Mouse (Mus musculus) heart, embryonic 11.5 days (tissue): ENCODE results near the gene Aspdh. TPM values are rescaled to one million over a fixed set of nuclear protein-coding genes. Genes with fewer than 3 reads are reported as not detected.

Experiments
- ATAC-seq: fragments of 200-750 bp; cut with Nextera tagmentation; replicated peaks from 2 replicates; pipeline ENCODE4 v1.8.0; 2017; ENCODE audit warnings: moderate library complexity; ENCODE audit not compliant: insufficient number of reproducible peaks, low FRiP score, low TSS enrichment
- H3K27ac ChIP-seq: fragments of 300-500 bp; sonication (generic); 2 replicates; pipeline ENCODE4 v1.5.1; 2014; ENCODE audit warnings: mild to moderate bottlenecking, low read depth, low read length
- H3K27me3 ChIP-seq: fragments of 300-500 bp; sonication (generic); 2 replicates; pipeline ENCODE4 v1.6.1; 2014; ENCODE audit warnings: mild to moderate bottlenecking, low read length, mixed read lengths; ENCODE audit not compliant: control insufficient read depth, insufficient read depth
- H3K36me3 ChIP-seq: fragments of 300-500 bp; sonication (generic); 2 replicates; pipeline ENCODE4 v1.6.1; 2014; ENCODE audit warnings: mild to moderate bottlenecking, low read length, moderate library complexity, mixed read lengths; ENCODE audit not compliant: control insufficient read depth, insufficient read depth
- H3K4me1 ChIP-seq: fragments of 300-500 bp; sonication (generic); 2 replicates; pipeline ENCODE4 v1.6.1; 2014; ENCODE audit warnings: low read length; ENCODE audit not compliant: control insufficient read depth, insufficient read depth
- H3K4me2 ChIP-seq: fragments of 300-500 bp; sonication (generic); 2 replicates; pipeline ENCODE4 v1.6.1; 2014; ENCODE audit warnings: mild to moderate bottlenecking, moderate library complexity
- H3K4me3 ChIP-seq: fragments of 300-500 bp; sonication (generic); 2 replicates; pipeline ENCODE4 v1.5.1; 2014; ENCODE audit warnings: low read depth, low read length
- H3K9ac ChIP-seq: fragments of 300-500 bp; sonication (generic); 2 replicates; pipeline ENCODE4 v1.6.1; 2014; ENCODE audit warnings: mild to moderate bottlenecking, low read depth, low read length, moderate library complexity
- H3K9me3 ChIP-seq: fragments of 300-500 bp; sonication (generic); replicated peaks from 2 replicates; pipeline ENCODE4 v1.6.1; 2016; ENCODE audit warnings: low read length; ENCODE audit not compliant: control insufficient read depth
- WGBS: fragments of 180-500 bp; shearing (Covaris S2); extraction: QIAGEN DNeasy Blood & Tissue Kit; methylation state at CpG from one replicate; pipeline ENCODE4 v1.1.7; 2014; ENCODE audit not compliant: insufficient replicate concordance; 5-methylcytosine and 5-hydroxymethylcytosine counted together
- polyA plus RNA-seq: library from polyadenylated mRNA; unstranded; fragments of >200 nt; fragmentation: Nextera tagmentation; extraction: Ambion mirVana; gene quantifications from 2 replicates; pipeline ENCODE4 v1.2.1, GENCODE M21; 2014

The Aspdh gene
- polyA plus RNA-seq, 1 experiment from 2014 or later: 1.5 TPM

- Histone ChIP-seq H3K9me3 (no peaks in the 10 kb centered on the region), H3K36me3 (no peaks in the 10 kb centered on the region), H3K4me1 (peaks cover 59% of the 10 kb centered on the region), H3K9ac (peak overlapping the region; percentile 39; the same call in 1 of the 2 replicates), H3K27ac (peak overlapping the region; percentile 41; the same call in 1 of the 2 replicates), H3K4me3 (no peak overlapping the region), H3K4me2 (peak overlapping the region; percentile 7; the same call in 1 of the 2 replicates), H3K27me3 (peaks cover 26% of the 10 kb centered on the region)
- no peak for ATAC-seq
- WGBS: 82% methylated on average over 16 of the region's 16 CpGs
These were observed 1.7 kb downstream of the Aspdh start for GRCm38 (mm10) chr7:44466888-44467311.

GRCm38 (mm10) chr7:44467811-44468411, 2.7 kb downstream of the Aspdh start, which contains the start of gene Josd2:
TSS of gene Josd2 (plus strand) at chr7:44467980.
- peak; percentile 78 for ATAC-seq
- H3K27ac ChIP-seq: peak within 1 kb of the TSS; percentile 100
- H3K4me3 ChIP-seq: peak within 1 kb of the TSS; percentile 55
- no peaks in the 10 kb centered on the region for H3K36me3 ChIP-seq
- H3K27me3 ChIP-seq: peaks cover 16% of the 10 kb centered on the region
- peak within 1 kb of the TSS; percentile 73 for H3K9ac ChIP-seq
- under 1% methylated on average over 42 of the region's 42 CpGs for WGBS
- H3K9me3 ChIP-seq: no peaks in the 10 kb centered on the region
- peak within 1 kb of the TSS; percentile 84 for H3K4me2 ChIP-seq
- H3K4me1 ChIP-seq: peaks cover 61% of the 10 kb centered on the region

GRCm38 (mm10) chr7:44468644-44469285, 3.6 kb downstream of the Aspdh start:
- no peaks in the 10 kb centered on the region for H3K36me3 ChIP-seq
- H3K4me1 ChIP-seq: peaks cover 63% of the 10 kb centered on the region
- no peaks in the 10 kb centered on the region for H3K9me3 ChIP-seq
- H3K27ac ChIP-seq: peak overlapping the region; percentile 100
- H3K9ac ChIP-seq: peak overlapping the region; percentile 73
- H3K27me3 ChIP-seq: peaks cover 7% of the 10 kb centered on the region
- H3K4me2 ChIP-seq: peak overlapping the region; percentile 84
- 36% methylated on average over 15 of the region's 15 CpGs for WGBS
- H3K4me3 ChIP-seq: peak overlapping the region; percentile 55
- ATAC-seq: no peak

GRCm38 (mm10) chr7:44469677-44470675, 4.8 kb downstream of the Aspdh start:
- Histone ChIP-seq H3K4me3 (peak overlapping the region; percentile 55), H3K27me3 (no peaks in the 10 kb centered on the region), H3K9ac (peak overlapping the region; percentile 73), H3K36me3 (no peaks in the 10 kb centered on the region), H3K9me3 (no peaks in the 10 kb centered on the region), H3K27ac (peak overlapping the region; percentile 100), H3K4me2 (peak overlapping the region; percentile 84), H3K4me1 (peaks cover 60% of the 10 kb centered on the region)
- ATAC-seq: no peak
- 53% methylated on average over 16 of the region's 16 CpGs for WGBS

DNA sequence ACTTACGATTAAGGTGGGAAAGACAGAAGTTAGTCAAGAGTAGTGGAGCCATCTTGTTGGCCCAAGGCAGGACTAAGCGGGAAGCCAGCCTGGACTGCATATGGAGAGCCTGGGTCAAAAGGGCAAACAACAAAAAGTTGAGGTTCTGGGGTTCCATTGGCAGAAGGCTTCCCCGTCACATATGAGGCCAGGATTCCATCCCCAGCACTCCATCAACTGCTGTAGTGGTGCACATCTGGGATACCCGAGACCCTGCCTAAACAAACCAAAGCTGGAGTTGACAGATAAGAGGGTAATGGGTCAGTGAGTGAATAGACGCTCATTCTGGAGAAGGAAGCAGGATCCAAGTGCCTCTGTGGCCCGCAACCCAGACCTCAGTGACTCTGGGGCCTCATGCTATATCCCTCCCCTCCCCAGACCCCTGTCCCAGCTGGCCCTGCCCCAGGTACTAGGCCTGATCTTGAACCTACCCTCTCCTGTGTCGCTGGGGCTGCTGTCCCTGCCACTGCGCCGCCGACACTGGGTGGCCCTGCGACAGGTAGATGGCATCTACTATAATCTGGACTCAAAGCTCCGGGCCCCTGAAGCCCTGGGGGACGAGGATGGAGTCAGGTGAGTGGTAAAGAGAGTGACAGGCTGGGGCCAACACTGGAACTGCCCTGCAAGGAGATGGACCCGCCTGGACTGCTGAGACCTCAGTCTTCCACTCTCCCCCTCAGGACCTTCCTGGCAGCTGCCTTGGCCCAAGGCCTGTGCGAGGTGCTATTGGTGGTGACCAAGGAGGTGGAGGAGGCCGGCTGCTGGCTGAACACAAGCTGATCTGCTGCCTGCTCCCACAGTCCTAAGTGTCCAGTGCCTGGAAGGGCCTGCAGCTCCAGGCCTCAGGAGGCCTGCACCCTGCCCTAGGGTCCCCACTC, 5.8 kb downstream of the Aspdh start:
- no peak for ATAC-seq
- Histone ChIP-seq H3K36me3 (no peaks in the 10 kb centered on the region), H3K4me3 (no peak overlapping the region), H3K4me2 (peak overlapping the region; percentile 84), H3K4me1 (peaks cover 61% of the 10 kb centered on the region), H3K27me3 (no peaks in the 10 kb centered on the region), H3K9ac (peak overlapping the region; percentile 43; the same call in 1 of the 2 replicates), H3K27ac (peak overlapping the region; percentile 100), H3K9me3 (no peaks in the 10 kb centered on the region)
- WGBS: 67% methylated on average over 16 of the region's 16 CpGs

GRCm38 (mm10) chr7:44471880-44472557, 6.8 kb downstream of the Aspdh start:
- 24% methylated on average over 6 of the region's 6 CpGs for WGBS
- peak; percentile 23 for ATAC-seq
- H3K9ac ChIP-seq: peak overlapping the region; percentile 96
- no peaks in the 10 kb centered on the region for H3K36me3 ChIP-seq
- no peak overlapping the region for H3K4me3 ChIP-seq
- H3K4me2 ChIP-seq: peak overlapping the region; percentile 71
- H3K27me3 ChIP-seq: no peaks in the 10 kb centered on the region
- peaks cover 61% of the 10 kb centered on the region for H3K4me1 ChIP-seq
- H3K27ac ChIP-seq: peak overlapping the region; percentile 100
- H3K9me3 ChIP-seq: no peaks in the 10 kb centered on the region

- WGBS: 0% methylated on average over 1 of the region's 1 CpGs
- Histone ChIP-seq H3K9ac (peak overlapping the region; percentile 96), H3K27me3 (no peaks in the 10 kb centered on the region), H3K4me3 (no peak overlapping the region), H3K4me1 (peaks cover 61% of the 10 kb centered on the region), H3K36me3 (no peaks in the 10 kb centered on the region), H3K4me2 (peak overlapping the region; percentile 71), H3K27ac (peak overlapping the region; percentile 100), H3K9me3 (no peaks in the 10 kb centered on the region)
- no peak for ATAC-seq
These were observed 7.3 kb downstream of the Aspdh start for GRCm38 (mm10) chr7:44472558-44472885.
